Mouse (Mus musculus) lung, postnatal 0 days (tissue): ENCODE measurements around the gene Il10. TPM values are rescaled to one million over a fixed set of nuclear protein-coding genes. Genes with fewer than 3 reads are reported as not detected.

Source experiments
- ATAC-seq: fragments of 200-750 bp; cut with Nextera tagmentation; 2 replicates; pipeline ENCODE4 v1.8.0; 2017; ENCODE audit warnings: moderate library complexity
- DNase-seq: peaks from one replicate; pipeline ENCODE4 v3.0.0-alpha.2; 2016; ENCODE audit warnings: low spot score
- H3K27ac ChIP-seq: fragments of 300-500 bp; sonication (generic); 2 replicates; pipeline ENCODE4 v1.5.1; 2014; ENCODE audit warnings: antibody characterized with exemption, mild to moderate bottlenecking, low read length, mixed read lengths
- H3K27me3 ChIP-seq: fragments of 300-500 bp; sonication (generic); replicated peaks from 2 replicates; pipeline ENCODE4 v1.6.1; 2014; ENCODE audit warnings: low read length, mixed read lengths; ENCODE audit not compliant: insufficient read depth
- H3K36me3 ChIP-seq: fragments of 300-500 bp; sonication (generic); 2 replicates; pipeline ENCODE4 v1.6.1; 2014; ENCODE audit warnings: low read length, mixed read lengths; ENCODE audit not compliant: insufficient read depth
- H3K4me1 ChIP-seq: fragments of 300-500 bp; sonication (generic); 2 replicates; pipeline ENCODE4 v1.6.1; 2014; ENCODE audit warnings: antibody characterized with exemption, low read depth, low read length, mixed read lengths; ENCODE audit not compliant: insufficient read depth
- H3K4me2 ChIP-seq: fragments of 300-500 bp; sonication (generic); replicated peaks from 2 replicates; pipeline ENCODE4 v1.6.1; 2014; ENCODE audit warnings: low read depth, mild to moderate bottlenecking, low read length, moderate library complexity, mixed read lengths
- H3K4me3 ChIP-seq: fragments of 300-500 bp; sonication (generic); 2 replicates; pipeline ENCODE4 v1.5.1; 2014; ENCODE audit warnings: low read depth, low read length
- H3K9ac ChIP-seq: fragments of 300-500 bp; sonication (generic); replicated peaks from 2 replicates; pipeline ENCODE4 v1.6.1; 2014; ENCODE audit warnings: low read depth, mild to moderate bottlenecking
- H3K9me3 ChIP-seq: fragments of 300-500 bp; sonication (generic); 2 replicates; pipeline ENCODE4 v1.6.1; 2016; ENCODE audit warnings: low read length, mixed read lengths
- CTCF ChIP-seq: IDR thresholded peaks from 2 replicates; pipeline ENCODE4 v1.5.1; 2016; ENCODE audit warnings: antibody characterized with exemption, mild to moderate bottlenecking
- EP300 ChIP-seq: IDR thresholded peaks from 2 replicates; pipeline ENCODE4 v1.6.1; 2016; ENCODE audit warnings: antibody characterized with exemption, mild to moderate bottlenecking, control low read depth
- WGBS: fragments of 180-500 bp; shearing (Covaris S2); extraction: QIAGEN DNeasy Blood & Tissue Kit; methylation state at CpG from one replicate; pipeline ENCODE4 v1.1.7; 2014; 5-methylcytosine and 5-hydroxymethylcytosine counted together
- polyA plus RNA-seq: library from polyadenylated mRNA; unstranded; fragments of >200 nt; fragmentation: Nextera tagmentation; extraction: Ambion mirVana; gene quantifications from 2 replicates; pipeline ENCODE4 v1.2.1, GENCODE M21; 2015

Il10 gene
- polyA plus RNA-seq, 1 experiment from 2014 or later, result not detected

DNA sequence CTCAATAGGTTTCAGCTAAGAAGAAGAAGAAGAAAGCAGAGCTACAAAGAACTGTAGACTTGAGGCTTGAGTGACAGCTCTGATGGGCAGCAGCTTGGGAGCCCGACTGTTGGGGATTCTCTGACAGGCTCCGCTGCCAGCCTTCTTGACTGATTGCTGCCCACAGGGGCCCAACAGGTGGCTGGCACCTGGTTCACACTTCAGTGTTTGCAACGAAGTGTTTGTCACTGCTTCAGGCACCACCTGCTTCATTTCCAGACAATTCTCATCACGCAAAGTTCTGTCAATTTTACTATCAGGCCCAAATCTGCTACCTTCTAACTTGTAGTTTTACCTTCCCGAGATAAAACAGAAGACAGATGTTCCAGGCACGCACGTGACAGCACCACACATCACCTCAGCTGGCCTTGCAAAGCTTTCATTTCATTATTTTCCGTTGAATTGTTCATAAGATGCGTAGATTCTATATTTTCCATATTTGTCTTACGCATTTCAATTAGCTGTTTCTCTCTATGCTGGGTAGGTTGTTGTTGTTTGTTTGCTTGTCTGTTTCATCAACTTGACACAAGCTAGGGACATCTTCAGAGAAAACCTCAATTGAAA lies 18.9 kb downstream of the Il10 start:
- Histone ChIP-seq H3K36me3 (no peaks in the 10 kb centered on the region), H3K4me1 (no peaks in the 10 kb centered on the region), H3K4me3 (no peak overlapping the region), H3K9me3 (no peaks in the 10 kb centered on the region), H3K4me2 (no peak overlapping the region), H3K27ac (no peak overlapping the region), H3K9ac (no peak overlapping the region), H3K27me3 (no peaks in the 10 kb centered on the region)
- ATAC-seq (no peak), DNase-seq (no peak)
- WGBS, result 73% methylated on average over 10 of the region's 10 CpGs
- no peak for TF ChIP-seq CTCF

DNA sequence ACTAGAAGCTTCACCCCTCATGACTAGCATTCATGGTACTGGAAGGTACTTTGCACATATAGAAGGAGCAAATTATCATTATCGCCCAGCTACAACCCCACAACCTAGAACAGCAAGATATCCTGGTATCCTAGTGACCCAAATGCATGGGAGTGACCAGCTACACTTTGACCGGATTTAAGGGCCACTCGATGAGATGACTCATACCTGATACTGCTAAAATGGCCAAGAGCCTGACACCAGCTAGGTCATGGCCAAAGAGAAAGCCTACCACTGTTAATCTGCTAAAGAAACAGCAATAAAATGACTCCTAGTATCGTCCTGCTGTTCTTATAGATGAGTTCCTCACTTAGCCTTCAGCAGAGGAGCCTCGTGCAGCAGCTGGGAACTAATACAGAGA lies 19.8 kb downstream of the Il10 start:
- ATAC-seq, result no peak
- no peak for TF ChIP-seq CTCF
- TF ChIP-seq EP300, result no peak
- no peaks in the 10 kb centered on the region for H3K9me3 ChIP-seq

GRCm38 (mm10) chr1:131042263-131042662 lies 22.6 kb downstream of the Il10 start:
- H3K4me3 ChIP-seq, result no peak overlapping the region
- H3K9ac ChIP-seq, result no peak overlapping the region
- H3K4me1 ChIP-seq, result no peaks in the 10 kb centered on the region
- no peak overlapping the region for H3K4me2 ChIP-seq
- ATAC-seq (no peak), DNase-seq (no peak)
- no peaks in the 10 kb centered on the region for H3K9me3 ChIP-seq
- no peak overlapping the region for H3K27ac ChIP-seq
- WGBS, result 67% methylated on average over 2 of the region's 2 CpGs
- H3K36me3 ChIP-seq, result no peaks in the 10 kb centered on the region
- no peaks in the 10 kb centered on the region for H3K27me3 ChIP-seq
- no peak for TF ChIP-seq EP300
- no peak for TF ChIP-seq CTCF

More for the DNA sequence above, 19.8 kb downstream of the Il10 start:
- Histone ChIP-seq H3K36me3 (no peaks in the 10 kb centered on the region), H3K4me1 (no peaks in the 10 kb centered on the region), H3K27ac (no peak overlapping the region), H3K4me3 (no peak overlapping the region), H3K4me2 (no peak overlapping the region), H3K9ac (no peak overlapping the region), H3K27me3 (no peaks in the 10 kb centered on the region)
- DNase-seq, result no peak
- 83% methylated on average over 5 of the region's 5 CpGs for WGBS

- no peak overlapping the region for H3K4me3 ChIP-seq
- DNase-seq, result no peak
- ATAC-seq, result no peak
- H3K4me2 ChIP-seq, result no peak overlapping the region
- 86% methylated on average over 3 of the region's 3 CpGs for WGBS
- H3K27ac ChIP-seq, result no peak overlapping the region
- TF ChIP-seq EP300 (no peak), CTCF (no peak)
- H3K9me3 ChIP-seq, result no peaks in the 10 kb centered on the region
- no peak overlapping the region for H3K9ac ChIP-seq
- no peaks in the 10 kb centered on the region for H3K4me1 ChIP-seq
- H3K27me3 ChIP-seq, result no peaks in the 10 kb centered on the region
- H3K36me3 ChIP-seq, result no peaks in the 10 kb centered on the region
Observed at GRCm38 (mm10) chr1:131042721-131043120, 23.1 kb downstream of the Il10 start.

- DNase-seq (no peak), ATAC-seq (no peak)
- Histone ChIP-seq H3K4me3 (no peak overlapping the region), H3K27ac (no peak overlapping the region), H3K9me3 (no peaks in the 10 kb centered on the region), H3K27me3 (no peaks in the 10 kb centered on the region), H3K4me2 (no peak overlapping the region), H3K4me1 (no peaks in the 10 kb centered on the region), H3K36me3 (no peaks in the 10 kb centered on the region), H3K9ac (no peak overlapping the region)
- 89% methylated on average over 4 of the region's 4 CpGs for WGBS
- no peak for TF ChIP-seq CTCF
- TF ChIP-seq EP300, result no peak
Observed at GRCm38 (mm10) chr1:131043636-131044035, 24.0 kb downstream of the Il10 start.

DNA sequence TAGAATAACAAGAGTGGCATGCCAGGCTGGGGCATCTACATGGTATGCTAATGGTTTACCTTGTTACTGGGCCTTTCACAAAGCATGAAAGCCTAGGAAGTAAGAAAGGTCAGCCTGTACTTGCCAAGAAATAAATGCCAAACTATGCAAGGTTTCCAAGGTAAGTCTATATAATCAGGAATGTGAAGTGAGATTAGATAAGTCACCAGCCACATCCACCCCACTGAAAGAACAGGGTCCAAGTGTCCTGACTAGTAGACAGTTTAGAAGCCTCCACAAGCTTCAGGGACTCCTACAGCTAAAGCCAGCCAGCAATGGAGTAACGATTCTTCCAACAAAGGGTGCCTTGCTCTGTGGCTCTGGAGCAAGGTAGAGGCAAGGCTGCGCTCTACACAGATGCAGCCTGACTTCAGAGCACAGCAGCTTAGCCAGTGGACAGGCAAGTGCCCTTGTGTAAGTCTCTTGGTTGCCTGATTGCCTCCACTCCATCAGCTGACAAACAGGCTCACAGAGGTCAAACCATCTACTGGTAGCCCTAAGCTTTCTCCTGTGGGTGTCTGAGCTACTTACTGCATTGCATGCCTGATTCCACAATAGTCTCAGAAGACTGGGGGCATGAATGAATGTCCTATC lies 26.2 kb downstream of the Il10 start:
- H3K4me1 ChIP-seq, result no peaks in the 10 kb centered on the region
- H3K36me3 ChIP-seq, result no peaks in the 10 kb centered on the region
- 66% methylated on average over 2 of the region's 2 CpGs for WGBS
- no peaks in the 10 kb centered on the region for H3K27me3 ChIP-seq
- H3K9ac ChIP-seq, result no peak overlapping the region
- no peak overlapping the region for H3K4me3 ChIP-seq
- H3K9me3 ChIP-seq, result no peaks in the 10 kb centered on the region
- ATAC-seq, result peak; percentile 19; the same call in 1 of the 2 replicates
- H3K27ac ChIP-seq, result no peak overlapping the region
- no peak for DNase-seq
- no peak for TF ChIP-seq CTCF
- no peak for TF ChIP-seq EP300
- no peak overlapping the region for H3K4me2 ChIP-seq
